Mouse (Mus musculus): ENCODE results near the gene Elmo1.

DNA sequence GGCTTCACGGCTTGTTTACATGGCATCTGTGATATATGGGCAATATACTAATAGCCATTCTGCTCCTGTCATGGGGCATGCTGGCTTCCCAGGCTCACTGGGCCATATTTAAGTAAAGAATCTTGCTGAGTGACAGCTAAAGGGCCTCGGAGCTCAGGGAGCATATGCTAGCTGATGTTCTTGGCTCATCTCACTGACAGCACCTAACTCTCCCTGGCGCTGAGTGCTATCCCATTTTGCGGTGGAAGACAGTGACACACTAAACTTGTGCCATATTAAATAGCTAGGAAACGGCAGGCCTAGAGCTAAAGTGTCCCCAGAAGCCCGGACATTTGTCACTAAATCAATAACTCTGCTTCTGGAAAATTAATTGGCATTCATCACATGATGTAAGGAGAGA, 48.7 kb downstream of the Elmo1 start:
- no peak for TF ChIP-seq MAZ (IDR thresholded peaks at IDR 0.05; ENCODE audit: low read depth, low read length)
- no peak for TF ChIP-seq GABPA (IDR thresholded peaks at IDR 0.05; ENCODE audit: low read depth, low read length)
- no peak for TF ChIP-seq EP300 (IDR thresholded peaks at IDR 0.05; ENCODE audit: low read depth in 1 of 2, low read length in 2 of 2)
- TF ChIP-seq POLR2A (IDR thresholded peaks at IDR 0.05; ENCODE audit: control insufficient read depth in 1 of 2, insufficient read depth in 1 of 2, low read depth in 1 of 2, low read length in 2 of 2, poor library complexity in 1 of 2) = no peak
- TF ChIP-seq CTCF (IDR thresholded peaks at IDR 0.05 in 2 of 3, conservative IDR thresholded peaks at IDR 0.05 in 1 of 3; ENCODE audit: control insufficient read depth in 1 of 3, insufficient read depth in 1 of 3, low read depth in 2 of 3, low read length in 3 of 3, poor library complexity in 1 of 3, severe bottlenecking in 1 of 3) = no peak
- no peak for TF ChIP-seq POLR2AphosphoS5 (IDR thresholded peaks at IDR 0.05; ENCODE audit: borderline replicate concordance, low read depth, low read length)
- TF ChIP-seq USF1 (IDR thresholded peaks at IDR 0.05; ENCODE audit: low read depth, low read length) = no peak
- no peak for TF ChIP-seq ZNF384 (IDR thresholded peaks at IDR 0.05; ENCODE audit: low read depth, low read length)
- TF ChIP-seq NRF1 (IDR thresholded peaks at IDR 0.05; ENCODE audit: insufficient read depth, low read depth, low read length, poor library complexity, severe bottlenecking) = no peak
- no peak for TF ChIP-seq MAFK (IDR thresholded peaks at IDR 0.05; ENCODE audit: borderline replicate concordance, low read depth, low read length)
- TF ChIP-seq ELF1 (IDR thresholded peaks at IDR 0.05; ENCODE audit: low read depth, low read length) = no peak
- TF ChIP-seq ETS1 (IDR thresholded peaks at IDR 0.05; ENCODE audit: low read depth, low read length) = no peak
- TF ChIP-seq POLR2AphosphoS2 (IDR thresholded peaks at IDR 0.05; ENCODE audit: low read length) = no peak
